Mouse (Mus musculus) neural tube, embryonic 15.5 days (tissue): Measurements from ENCODE around the gene Nr1i3. TPM values are rescaled to one million over a fixed set of nuclear protein-coding genes. Genes with fewer than 3 reads are reported as not detected.
"Not testable (repeated sequence)": the region's sequence is repeated elsewhere in the genome, so short reads cannot be mapped to it uniquely, and the experiment has no call there.

Source experiments
- ATAC-seq: fragments of 200-750 bp; cut with Nextera tagmentation; 2 replicates; pipeline ENCODE4 v1.8.0; 2017; ENCODE audit warnings: mild to moderate bottlenecking, moderate TSS enrichment, moderate library complexity; ENCODE audit not compliant: low FRiP score
- H3K27ac ChIP-seq: fragments of 300-500 bp; sonication (generic); replicated peaks from 2 replicates; pipeline ENCODE4 v1.5.1; 2015; ENCODE audit warnings: mild to moderate bottlenecking, inconsistent platforms
- H3K27me3 ChIP-seq: fragments of 300-500 bp; sonication (generic); replicated peaks from 2 replicates; pipeline ENCODE4 v1.6.1; 2015; ENCODE audit warnings: inconsistent platforms
- H3K36me3 ChIP-seq: fragments of 300-500 bp; sonication (generic); 2 replicates; pipeline ENCODE4 v1.6.1; 2015; ENCODE audit warnings: inconsistent platforms
- H3K4me1 ChIP-seq: fragments of 300-500 bp; sonication (generic); 2 replicates; pipeline ENCODE4 v1.6.1; 2015; ENCODE audit warnings: inconsistent platforms
- H3K4me2 ChIP-seq: fragments of 300-500 bp; sonication (generic); 2 replicates; pipeline ENCODE4 v1.6.1; 2015; ENCODE audit warnings: inconsistent platforms, mild to moderate bottlenecking, moderate library complexity
- H3K4me3 ChIP-seq: fragments of 300-500 bp; sonication (generic); replicated peaks from 2 replicates; pipeline ENCODE4 v1.5.1; 2015; ENCODE audit warnings: mild to moderate bottlenecking, inconsistent platforms
- H3K9ac ChIP-seq: fragments of 300-500 bp; sonication (generic); replicated peaks from 2 replicates; pipeline ENCODE4 v1.6.1; 2015; ENCODE audit warnings: mild to moderate bottlenecking, inconsistent platforms
- H3K9me3 ChIP-seq: fragments of 300-500 bp; sonication (generic); replicated peaks from 2 replicates; pipeline ENCODE4 v1.6.1; 2016; ENCODE audit warnings: inconsistent platforms
- WGBS: fragments of 180-500 bp; shearing (Covaris S2); methylation state at CpG from one replicate; pipeline ENCODE4 v1.1.7; 2015; ENCODE audit warnings: mixed read lengths; 5-methylcytosine and 5-hydroxymethylcytosine counted together
- polyA plus RNA-seq: library from polyadenylated mRNA; unstranded; fragments of >200 nt; fragmentation: Nextera tagmentation; extraction: Ambion mirVana; gene quantifications from 2 replicates; pipeline ENCODE4 v1.2.1, GENCODE M21; 2015

The Nr1i3 gene
- polyA plus RNA-seq, 1 experiment from 2014 or later = 0.38 TPM

DNA sequence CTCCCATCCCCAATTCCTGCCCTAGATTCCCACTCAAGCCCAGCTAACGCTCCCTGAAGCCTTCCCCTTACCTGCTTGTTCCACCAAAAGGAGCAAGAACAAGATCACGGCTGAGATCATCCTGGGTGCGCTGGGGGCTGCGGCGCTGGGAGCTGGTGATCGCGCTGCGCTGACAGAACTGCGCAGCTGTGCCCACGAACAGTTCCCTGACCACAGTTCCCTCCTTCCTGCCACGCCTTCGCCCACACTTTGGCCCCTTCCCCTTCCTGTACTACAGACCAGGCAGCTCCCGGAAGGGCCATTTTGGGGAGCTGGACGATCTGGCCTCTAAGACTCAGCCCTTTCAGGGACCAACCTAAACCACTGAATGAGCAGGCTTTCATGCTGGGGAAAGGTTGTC, 20.4 kb downstream of the Nr1i3 start, which contains the start of gene Fcer1g:
Fcer1g (minus strand) TSS at position 240 of the 400 bp plus-strand sequence.
- WGBS = 89% methylated on average over 14 of the region's 14 CpGs
- no peak for ATAC-seq
- H3K9ac ChIP-seq = no peak within 1 kb of the TSS
- no peak within 1 kb of the TSS for H3K4me2 ChIP-seq
- no peak within 1 kb of the TSS for H3K27ac ChIP-seq
- H3K36me3 ChIP-seq = peaks cover 53% of the 10 kb centered on the region
- no peaks in the 10 kb centered on the region for H3K9me3 ChIP-seq
- no peaks in the 10 kb centered on the region for H3K27me3 ChIP-seq
- no peaks in the 10 kb centered on the region for H3K4me1 ChIP-seq
- H3K4me3 ChIP-seq = no peak within 1 kb of the TSS

DNA sequence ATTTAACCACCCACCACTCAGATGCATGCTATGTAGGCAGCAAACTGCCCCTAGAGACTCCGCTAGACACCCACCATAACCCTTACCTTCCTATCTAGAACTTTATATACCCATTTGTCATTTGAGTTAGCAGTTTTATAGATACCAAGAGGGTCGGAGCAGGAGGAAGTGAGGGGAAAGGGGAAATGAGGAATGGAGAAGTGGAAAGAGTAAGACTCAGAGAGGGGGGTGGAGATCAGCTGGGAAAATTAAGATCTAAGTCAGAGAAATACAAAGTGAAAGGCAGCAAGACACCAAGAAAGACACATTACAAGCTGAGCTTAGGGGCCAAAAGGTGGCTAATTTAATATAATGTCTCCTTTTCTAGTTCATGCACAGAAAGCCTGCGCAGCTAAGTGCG, 20.8 kb downstream of the Nr1i3 start:
- Histone ChIP-seq H3K27me3 (no peaks in the 10 kb centered on the region), H3K4me1 (no peaks in the 10 kb centered on the region), H3K9ac (no peak overlapping the region), H3K4me3 (no peak overlapping the region), H3K36me3 (peaks cover 56% of the 10 kb centered on the region), H3K27ac (no peak overlapping the region), H3K4me2 (no peak overlapping the region), H3K9me3 (no peaks in the 10 kb centered on the region)
- no peak for ATAC-seq
- 81% methylated on average over 4 of the region's 4 CpGs for WGBS

DNA sequence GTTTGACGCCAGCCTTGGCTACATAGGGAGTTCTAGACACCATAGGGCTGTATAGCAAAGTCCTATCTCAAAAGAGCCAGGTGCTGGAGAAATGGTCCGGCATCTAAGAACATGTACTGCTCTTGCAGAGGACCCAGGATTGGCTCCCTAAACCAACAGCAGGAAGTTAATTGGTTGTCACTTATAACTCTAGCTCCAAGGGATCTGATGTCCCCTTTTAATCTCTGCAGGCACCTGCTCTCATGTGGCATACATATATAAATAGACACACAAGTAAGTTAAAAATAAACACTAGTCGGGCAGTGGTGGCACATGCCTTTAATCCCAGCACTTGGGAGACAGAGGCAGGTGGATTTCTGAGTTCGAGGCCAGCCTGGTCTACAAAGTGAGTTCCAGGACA, 22.0 kb downstream of the Nr1i3 start:
- Histone ChIP-seq H3K36me3 (peaks cover 67% of the 10 kb centered on the region), H3K27ac (no peak overlapping the region), H3K27me3 (no peaks in the 10 kb centered on the region), H3K9ac (no peak overlapping the region), H3K4me1 (peaks cover 2% of the 10 kb centered on the region; the same call in 1 of the 2 replicates), H3K4me2 (no peak overlapping the region), H3K4me3 (no peak overlapping the region), H3K9me3 (no peaks in the 10 kb centered on the region)
- WGBS = 94% methylated on average over 4 of the region's 4 CpGs
- no peak for ATAC-seq

DNA sequence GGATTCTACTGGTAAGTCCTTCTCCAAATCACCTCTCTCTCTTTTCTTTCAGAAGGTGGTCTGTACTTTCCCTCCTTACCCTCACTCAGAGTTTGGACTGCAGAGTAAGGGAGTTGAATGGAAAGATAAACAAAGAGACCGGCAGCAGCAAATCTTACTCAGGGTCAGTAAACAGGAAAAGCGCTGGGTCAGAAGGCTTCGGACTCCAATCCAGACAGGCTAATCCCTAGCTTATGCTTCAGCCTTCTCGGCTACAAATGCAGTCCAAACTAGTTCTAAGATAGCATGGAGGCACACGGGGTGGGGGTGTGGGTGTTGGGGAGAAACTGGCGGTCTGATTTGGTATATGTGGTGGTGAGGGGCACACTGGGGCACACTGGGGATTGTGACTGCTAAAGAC, 23.7 kb downstream of the Nr1i3 start:
- 93% methylated on average over 6 of the region's 6 CpGs for WGBS
- H3K9me3 ChIP-seq = no peaks in the 10 kb centered on the region
- H3K36me3 ChIP-seq = peaks cover 83% of the 10 kb centered on the region

DNA sequence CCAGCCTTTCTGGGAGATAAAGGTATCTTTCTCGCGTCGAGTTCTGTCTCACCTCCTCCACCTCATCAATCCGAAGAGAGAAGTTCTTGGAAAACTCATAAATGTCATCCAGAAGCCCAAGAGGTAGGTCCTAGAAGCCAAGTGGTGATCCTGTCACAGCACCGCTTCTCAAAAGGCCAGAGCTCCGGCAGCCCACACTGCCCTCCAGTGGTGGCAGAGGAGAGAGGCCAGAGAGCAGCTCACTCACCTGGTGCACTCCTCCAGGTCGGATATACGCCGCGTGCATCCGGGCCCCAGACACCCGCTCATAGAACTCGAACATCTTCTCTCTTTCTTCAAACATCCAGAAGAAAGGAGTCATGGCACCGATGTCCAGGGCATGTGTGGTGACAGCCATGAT, 24.7 kb downstream of the Nr1i3 start:
- peaks cover 92% of the 10 kb centered on the region for H3K36me3 ChIP-seq
- H3K4me2 ChIP-seq = no peak overlapping the region
- no peak overlapping the region for H3K27ac ChIP-seq
- no peak overlapping the region for H3K4me3 ChIP-seq
- peaks cover 2% of the 10 kb centered on the region; the same call in 1 of the 2 replicates for H3K4me1 ChIP-seq
- no peak overlapping the region for H3K9ac ChIP-seq
- 76% methylated on average over 14 of the region's 14 CpGs for WGBS
- no peaks in the 10 kb centered on the region for H3K27me3 ChIP-seq
- no peak for ATAC-seq
- no peaks in the 10 kb centered on the region for H3K9me3 ChIP-seq

More for the DNA sequence above, 23.7 kb downstream of the Nr1i3 start:
- ATAC-seq = no peak
- H3K27me3 ChIP-seq = no peaks in the 10 kb centered on the region
- H3K9ac ChIP-seq = no peak overlapping the region
- peaks cover 2% of the 10 kb centered on the region; the same call in 1 of the 2 replicates for H3K4me1 ChIP-seq
- H3K27ac ChIP-seq = no peak overlapping the region
- no peak overlapping the region for H3K4me2 ChIP-seq
- no peak overlapping the region for H3K4me3 ChIP-seq

DNA sequence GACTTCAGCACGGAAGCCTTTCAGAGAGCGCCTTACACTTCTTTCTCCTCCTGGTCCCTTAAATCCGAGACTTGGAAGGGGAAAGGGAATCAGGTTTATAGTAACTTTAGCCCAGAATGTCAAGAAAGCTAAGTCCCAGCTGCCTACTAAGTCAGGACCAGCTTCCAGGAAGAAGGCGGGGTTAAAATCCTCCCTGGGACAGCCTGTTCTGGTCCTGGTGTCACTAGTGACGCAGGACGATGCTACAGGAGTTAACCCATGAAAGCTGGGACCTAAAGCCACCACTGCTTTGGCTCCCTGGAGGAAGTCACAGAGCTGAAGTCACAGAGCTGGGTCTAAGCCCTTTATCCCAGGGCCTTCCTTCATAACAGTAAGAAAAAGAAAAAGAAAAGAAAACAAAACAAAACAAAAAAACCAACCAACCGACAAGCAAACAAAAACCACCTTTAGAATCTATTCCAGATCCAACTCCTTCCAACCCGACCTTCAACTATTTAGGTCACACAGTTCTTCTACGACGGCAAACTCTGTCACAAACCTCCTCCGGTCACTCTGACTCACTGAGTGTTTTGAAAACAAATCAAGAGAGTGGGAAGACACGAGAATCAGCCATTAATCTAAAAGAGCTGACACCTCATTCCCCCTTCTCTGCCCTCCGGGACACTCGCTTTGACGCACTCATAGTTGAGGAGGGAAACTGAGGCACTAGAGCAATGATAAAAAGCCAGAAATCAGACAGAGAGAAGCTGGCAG, 26.4 kb downstream of the Nr1i3 start:
- WGBS = 86% methylated on average over 15 of the region's 15 CpGs
- no peak for ATAC-seq
- H3K4me1 ChIP-seq = peaks cover 8% of the 10 kb centered on the region; the same call in 1 of the 2 replicates
- no peak overlapping the region for H3K4me2 ChIP-seq
- H3K27ac ChIP-seq = no peak overlapping the region
- H3K9me3 ChIP-seq = no peaks in the 10 kb centered on the region
- no peaks in the 10 kb centered on the region for H3K27me3 ChIP-seq
- peaks cover 82% of the 10 kb centered on the region for H3K36me3 ChIP-seq
- no peak overlapping the region for H3K4me3 ChIP-seq
- no peak overlapping the region for H3K9ac ChIP-seq

DNA sequence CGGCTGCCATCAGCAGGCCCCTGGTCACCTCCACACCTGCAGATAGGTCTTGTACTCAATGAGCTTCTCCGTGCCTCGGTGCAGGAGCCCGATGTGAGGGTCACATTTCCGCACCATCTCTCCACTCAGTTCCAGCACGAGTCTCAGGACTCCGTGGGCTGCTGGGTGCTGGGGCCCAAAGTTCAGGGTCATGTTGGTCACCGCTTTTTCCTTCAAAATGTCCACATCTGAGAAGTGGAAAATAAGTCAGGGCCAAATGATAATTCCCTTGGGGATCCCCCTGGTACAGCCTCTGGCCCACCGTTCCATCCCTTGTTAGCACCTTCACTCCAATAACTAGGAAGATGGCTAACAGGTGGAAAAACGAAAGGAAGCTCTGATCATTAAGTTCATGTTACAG, 27.1 kb downstream of the Nr1i3 start:
- Histone ChIP-seq H3K4me3 (no peak overlapping the region), H3K9me3 (no peaks in the 10 kb centered on the region), H3K4me2 (no peak overlapping the region), H3K27ac (no peak overlapping the region), H3K4me1 (peaks cover 14% of the 10 kb centered on the region), H3K9ac (no peak overlapping the region), H3K27me3 (no peaks in the 10 kb centered on the region), H3K36me3 (peaks cover 74% of the 10 kb centered on the region)
- WGBS = 95% methylated on average over 10 of the region's 10 CpGs
- no peak for ATAC-seq

DNA sequence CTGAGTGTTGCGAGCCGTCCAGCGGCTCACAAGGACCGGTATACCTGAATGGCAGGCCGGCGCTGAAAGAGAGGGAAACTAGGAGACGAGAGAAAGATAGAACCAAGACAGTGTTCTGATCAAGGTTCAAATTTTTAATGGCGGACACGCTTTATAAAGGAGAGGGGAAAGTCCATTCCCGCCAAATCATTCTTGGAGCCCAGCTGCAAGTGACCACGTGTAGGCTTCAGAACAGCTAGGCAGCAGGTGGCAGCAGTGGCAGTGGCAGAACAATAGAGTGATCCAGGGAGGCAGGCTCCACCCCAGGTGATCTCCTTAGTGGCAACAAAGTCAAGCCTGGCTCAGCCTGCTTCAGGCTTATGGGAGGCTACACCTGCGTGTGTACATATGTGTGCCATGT, 28.2 kb downstream of the Nr1i3 start:
- not testable (repeated sequence) for H3K9ac ChIP-seq, H3K4me2 ChIP-seq
- WGBS = 87% methylated on average over 12 of the region's 12 CpGs

DNA sequence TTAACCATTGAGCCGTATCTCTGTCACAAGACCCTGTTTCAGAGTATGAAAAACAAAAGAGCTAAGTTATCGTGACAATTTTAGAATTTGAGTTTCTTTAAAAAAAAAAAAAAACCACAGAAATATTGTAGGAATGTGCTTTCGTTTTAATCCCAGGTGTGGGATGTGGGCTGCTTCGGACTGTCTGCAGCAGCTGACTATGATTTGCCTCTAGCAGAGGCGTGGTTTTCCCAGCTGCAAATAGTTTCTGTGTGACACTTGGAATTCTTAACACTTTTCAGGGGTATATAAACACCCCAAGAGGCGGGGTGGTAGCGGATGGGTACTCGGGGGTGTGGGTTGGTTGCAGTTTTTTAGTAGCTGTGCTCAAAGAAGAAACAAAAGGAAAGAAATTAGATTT, 31.6 kb downstream of the Nr1i3 start:
- H3K4me2 ChIP-seq = peak overlapping the region; percentile 78
- no peak for ATAC-seq
- 95% methylated on average over 8 of the region's 8 CpGs for WGBS

More for the DNA sequence above, 28.2 kb downstream of the Nr1i3 start:
- ATAC-seq, H3K4me3 ChIP-seq, H3K27me3 ChIP-seq, H3K27ac ChIP-seq, H3K9me3 ChIP-seq: not testable (repeated sequence)
- peaks cover 66% of the 10 kb centered on the region for H3K36me3 ChIP-seq
- H3K4me1 ChIP-seq = peaks cover 20% of the 10 kb centered on the region

DNA sequence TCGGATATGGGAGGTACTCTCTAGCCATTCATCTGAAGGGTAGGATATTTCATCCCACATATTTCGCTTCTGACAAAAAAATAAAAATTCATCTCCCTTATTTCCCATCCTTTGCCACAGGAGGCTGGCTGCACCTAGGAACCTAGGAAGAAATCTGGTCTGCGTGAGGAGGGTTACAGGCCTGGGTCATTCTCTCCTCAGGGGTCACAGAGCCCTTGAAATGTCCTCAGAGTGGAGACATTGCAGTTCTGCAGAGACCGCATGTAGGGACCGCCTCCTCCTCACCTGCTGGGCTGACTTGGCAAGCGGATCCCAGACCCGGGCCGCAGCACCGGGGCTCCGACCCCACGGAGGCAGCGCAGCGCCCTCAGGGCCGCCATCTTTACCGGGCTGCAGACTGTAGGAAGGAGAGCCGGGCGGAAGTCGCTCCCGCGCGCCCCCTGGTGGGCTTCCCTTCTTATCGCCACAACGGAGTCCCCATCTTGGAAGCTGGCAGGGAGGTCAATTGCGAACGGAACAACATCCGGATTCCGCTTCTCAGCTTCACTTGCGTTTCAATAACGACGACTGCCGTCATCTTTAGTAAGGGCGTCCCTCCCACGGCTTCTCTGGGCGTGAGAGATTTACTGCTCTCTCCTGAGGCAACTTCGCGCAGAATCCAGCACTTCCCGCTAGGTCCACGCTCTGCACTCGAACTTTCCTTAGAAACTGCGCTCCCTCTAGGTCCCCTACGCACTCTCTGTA, 33.1 kb downstream of the Nr1i3 start:
- ATAC-seq = peak; percentile 95
- H3K9me3 ChIP-seq = no peaks in the 10 kb centered on the region
- peak overlapping the region; percentile 77 for H3K4me3 ChIP-seq
- H3K36me3 ChIP-seq = peaks cover 22% of the 10 kb centered on the region
- peaks cover 50% of the 10 kb centered on the region for H3K4me1 ChIP-seq
- H3K27ac ChIP-seq = peak overlapping the region; percentile 84
- H3K9ac ChIP-seq = peak overlapping the region; percentile 88
- H3K4me2 ChIP-seq = peak overlapping the region; percentile 78
- no peaks in the 10 kb centered on the region for H3K27me3 ChIP-seq
- WGBS = under 1% methylated on average over 41 of the region's 41 CpGs

More for the DNA sequence above, 31.6 kb downstream of the Nr1i3 start:
- H3K36me3 ChIP-seq = peaks cover 35% of the 10 kb centered on the region
- H3K4me3 ChIP-seq = no peak overlapping the region
- no peaks in the 10 kb centered on the region for H3K9me3 ChIP-seq
- no peaks in the 10 kb centered on the region for H3K27me3 ChIP-seq
- no peak overlapping the region for H3K9ac ChIP-seq
- H3K27ac ChIP-seq = no peak overlapping the region
- H3K4me1 ChIP-seq = peaks cover 35% of the 10 kb centered on the region

DNA sequence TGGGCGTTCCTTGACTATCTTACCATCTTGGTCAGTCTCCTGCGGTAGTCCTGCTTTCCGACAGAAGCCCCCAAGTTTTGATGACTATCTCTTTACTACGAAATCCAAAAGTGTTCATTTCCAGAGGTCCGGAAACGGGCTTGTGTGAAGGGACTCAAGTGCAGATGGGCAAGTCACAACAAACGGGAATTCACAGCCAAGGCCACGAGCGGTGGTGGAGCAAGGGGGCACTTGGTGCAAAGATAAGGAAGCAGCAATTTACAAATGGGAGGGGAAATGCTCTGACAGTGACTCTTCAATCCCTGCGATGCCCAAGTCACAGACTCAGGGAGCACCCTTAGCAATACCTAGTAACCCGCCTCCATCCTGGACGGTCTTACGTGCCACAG, 33.7 kb downstream of the Nr1i3 start:
- peak overlapping the region; percentile 84 for H3K27ac ChIP-seq
- no peaks in the 10 kb centered on the region for H3K27me3 ChIP-seq
- ATAC-seq = peak; percentile 11
- peak overlapping the region; percentile 77 for H3K4me3 ChIP-seq
- H3K9me3 ChIP-seq = no peaks in the 10 kb centered on the region
- peak overlapping the region; percentile 78 for H3K4me2 ChIP-seq
- H3K4me1 ChIP-seq = peaks cover 56% of the 10 kb centered on the region
- WGBS = 11% methylated on average over 13 of the region's 13 CpGs
- peak overlapping the region; percentile 45 for H3K9ac ChIP-seq
- H3K36me3 ChIP-seq = peaks cover 16% of the 10 kb centered on the region

DNA sequence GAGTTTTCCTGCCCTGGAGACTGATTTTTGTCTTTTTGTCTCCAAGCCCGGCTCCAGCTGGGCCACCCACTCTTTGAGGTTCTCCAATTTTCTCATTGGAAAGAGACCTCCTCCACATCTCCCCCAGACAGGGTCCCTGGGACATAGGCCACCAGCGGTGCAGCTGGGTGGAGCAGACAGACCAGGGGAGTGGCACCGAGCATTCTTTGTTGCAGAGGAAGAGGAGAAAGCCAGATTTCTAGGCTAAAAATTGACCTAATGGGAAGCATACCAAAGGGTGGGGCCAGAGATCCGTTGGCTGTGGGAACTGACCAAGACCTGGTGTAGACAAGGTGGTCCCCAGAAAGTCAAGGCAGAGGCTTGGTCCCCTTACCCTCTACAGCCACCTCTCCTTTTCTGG, 34.1 kb downstream of the Nr1i3 start:
- ATAC-seq = no peak
- Histone ChIP-seq H3K4me2 (peak overlapping the region; percentile 78), H3K9ac (peak overlapping the region; percentile 45; the same call in 1 of the 2 replicates), H3K27me3 (no peaks in the 10 kb centered on the region), H3K27ac (peak overlapping the region; percentile 84; the same call in 1 of the 2 replicates), H3K4me1 (peaks cover 60% of the 10 kb centered on the region), H3K4me3 (peak overlapping the region; percentile 77; the same call in 1 of the 2 replicates), H3K36me3 (peaks cover 12% of the 10 kb centered on the region), H3K9me3 (no peaks in the 10 kb centered on the region)
- 28% methylated on average over 4 of the region's 4 CpGs for WGBS
